Mouse (Mus musculus) MEL (cell line): ENCODE measurements around the gene Smc3. TPM values are rescaled to one million over a fixed set of nuclear protein-coding genes. Genes with fewer than 3 reads are reported as not detected.

Experiments used
- DNase-seq: peaks from one replicate; pipeline ENCODE4 v3.0.0; 2011; ENCODE audit warnings: low read depth, low spot score
- H3K27ac ChIP-seq: 2 replicates; pipeline ENCODE4 v1.5.1; 2012; ENCODE audit warnings: low read depth, mild to moderate bottlenecking, control low read depth, low read length, moderate library complexity; ENCODE audit not compliant: control insufficient read depth
- H3K27me3 ChIP-seq, 2 experiments: fragments of 150-350 bp in 1 of 2; sonication (generic) in 1 of 2; 2 replicates each; pipeline ENCODE4 v1.6.1; 2012; ENCODE audit warnings: low read length in 2 of 2, mild to moderate bottlenecking in 2 of 2, improper control_type of control experiment in 1 of 2, moderate library complexity in 1 of 2; ENCODE audit not compliant: insufficient read depth in 2 of 2, control insufficient read depth in 1 of 2
- H3K36me3 ChIP-seq, 2 experiments: 2 replicates each; pipeline ENCODE4 v1.6.1; 2012 to 2014; ENCODE audit warnings: low read length in 2 of 2, improper control_type of control experiment in 1 of 2, inconsistent platforms in 1 of 2, mild to moderate bottlenecking in 1 of 2; ENCODE audit not compliant: insufficient read depth in 2 of 2, control insufficient read depth in 1 of 2
- H3K4me1 ChIP-seq, 2 experiments: fragments of 150-350 bp in 1 of 2; sonication (generic) in 1 of 2; 2 replicates each; pipeline ENCODE4 v1.6.1; 2012; ENCODE audit warnings: low read length in 2 of 2, improper control_type of control experiment in 1 of 2, mild to moderate bottlenecking in 1 of 2; ENCODE audit not compliant: insufficient read depth in 2 of 2, control insufficient read depth in 1 of 2
- H3K4me3 ChIP-seq, 2 experiments: fragments of 150-350 bp in 1 of 2; sonication (generic) in 1 of 2; 2 replicates each; pipeline ENCODE4 v1.5.1; 2012; ENCODE audit warnings: low read depth in 2 of 2, low read length in 2 of 2, mild to moderate bottlenecking in 2 of 2, moderate library complexity in 2 of 2, control low read depth in 1 of 2, improper control_type of control experiment in 1 of 2; ENCODE audit not compliant: control insufficient read depth in 1 of 2, insufficient read depth in 1 of 2
- H3K79me2 ChIP-seq: 2 replicates; pipeline ENCODE4 v1.6.1; 2012; ENCODE audit warnings: mild to moderate bottlenecking, low read length, moderate library complexity; ENCODE audit not compliant: control insufficient read depth, poor library complexity, insufficient read depth
- H3K9ac ChIP-seq: 2 replicates; pipeline ENCODE4 v1.6.1; 2012; ENCODE audit warnings: low read depth, mild to moderate bottlenecking, control low read depth, low read length, moderate library complexity; ENCODE audit not compliant: control insufficient read depth, poor library complexity, severe bottlenecking
- H3K9me3 ChIP-seq: fragments of 150-350 bp; sonication (generic); replicated peaks from 2 replicates; pipeline ENCODE4 v1.6.1; 2012; ENCODE audit warnings: mild to moderate bottlenecking, low read length, improper control_type of control experiment, moderate library complexity; ENCODE audit not compliant: insufficient read depth
- BHLHE40 ChIP-seq: IDR thresholded peaks from 2 replicates; pipeline ENCODE4 v1.6.1; 2012; ENCODE audit warnings: low read depth, mild to moderate bottlenecking, inconsistent platforms, low read length, improper control_type of control experiment, borderline replicate concordance
- CHD1 ChIP-seq: IDR thresholded peaks from 2 replicates; pipeline ENCODE4 v1.6.1; 2012; ENCODE audit warnings: low read depth, mild to moderate bottlenecking, inconsistent platforms, low read length, improper control_type of control experiment
- CTCF ChIP-seq, 3 experiments: IDR thresholded peaks in 2 of 3; conservative IDR thresholded peaks in 1 of 3; 2 replicates each; pipeline ENCODE4 v1.5.1; 2011 to 2012; ENCODE audit warnings: low read length in 3 of 3, low read depth in 2 of 3, mild to moderate bottlenecking in 2 of 3, improper control_type of control experiment in 1 of 3, inconsistent platforms in 1 of 3, mixed read lengths in 1 of 3, moderate library complexity in 1 of 3; ENCODE audit not compliant: control insufficient read depth in 1 of 3, insufficient read depth in 1 of 3, poor library complexity in 1 of 3, severe bottlenecking in 1 of 3
- E2F4 ChIP-seq: IDR thresholded peaks from 2 replicates; pipeline ENCODE4 v1.6.1; 2011; ENCODE audit warnings: low read depth, low read length, improper control_type of control experiment, borderline replicate concordance
- GATA1 ChIP-seq: IDR thresholded peaks from 2 replicates; pipeline ENCODE4 v1.6.1; 2011; ENCODE audit warnings: low read depth, low read length, improper control_type of control experiment
- HCFC1 ChIP-seq: IDR thresholded peaks from 2 replicates; pipeline ENCODE4 v1.6.1; 2012; ENCODE audit warnings: low read depth, mild to moderate bottlenecking, inconsistent platforms, low read length, improper control_type of control experiment, moderate library complexity
- MAX ChIP-seq: IDR thresholded peaks from 2 replicates; pipeline ENCODE4 v1.6.1; 2011; ENCODE audit warnings: low read length, improper control_type of control experiment
- MAZ ChIP-seq: IDR thresholded peaks from 2 replicates; pipeline ENCODE4 v1.6.1; 2012; ENCODE audit warnings: low read depth, mild to moderate bottlenecking, inconsistent platforms, low read length, improper control_type of control experiment
- MYB ChIP-seq: IDR thresholded peaks from 2 replicates; pipeline ENCODE4 v1.6.1; 2011; ENCODE audit warnings: mild to moderate bottlenecking, low read depth, low read length, improper control_type of control experiment
- NELFE ChIP-seq: IDR thresholded peaks from 2 replicates; pipeline ENCODE4 v1.6.1; 2011; ENCODE audit warnings: low read depth, low read length, improper control_type of control experiment
- NRF1 ChIP-seq: IDR thresholded peaks from 2 replicates; pipeline ENCODE4 v1.6.1; 2014; ENCODE audit warnings: low read depth, mild to moderate bottlenecking, inconsistent platforms, low read length, improper control_type of control experiment, moderate library complexity; ENCODE audit not compliant: poor library complexity, insufficient read depth, severe bottlenecking
- POLR2AphosphoS5 ChIP-seq: IDR thresholded peaks from 2 replicates; pipeline ENCODE4 v1.6.1; 2012; ENCODE audit warnings: low read depth, borderline replicate concordance, mild to moderate bottlenecking, inconsistent platforms, low read length, moderate library complexity, mixed read lengths
- SIN3A ChIP-seq: IDR thresholded peaks from 2 replicates; pipeline ENCODE4 v1.6.1; 2012; ENCODE audit warnings: low read length, improper control_type of control experiment, inconsistent platforms
- TAL1 ChIP-seq: IDR thresholded peaks from 2 replicates; pipeline ENCODE4 v1.6.1; 2012; ENCODE audit warnings: mild to moderate bottlenecking, inconsistent platforms, low read length, moderate library complexity, mixed read lengths
- TBP ChIP-seq: IDR thresholded peaks from 2 replicates; pipeline ENCODE4 v1.8.0; 2011; ENCODE audit warnings: low read depth, low read length, improper control_type of control experiment
- USF2 ChIP-seq, 2 experiments: IDR thresholded peaks; 2 replicates each; pipeline ENCODE4 v1.6.1; 2011 to 2012; ENCODE audit warnings: improper control_type of control experiment in 2 of 2, low read length in 2 of 2, borderline replicate concordance in 1 of 2, inconsistent platforms in 1 of 2, low read depth in 1 of 2, mild to moderate bottlenecking in 1 of 2; ENCODE audit not compliant: insufficient read depth in 1 of 2
- ZC3H11A ChIP-seq: IDR thresholded peaks from 2 replicates; pipeline ENCODE4 v1.6.1; 2012; ENCODE audit warnings: low read depth, mild to moderate bottlenecking, inconsistent platforms, low read length, improper control_type of control experiment
- ZKSCAN1 ChIP-seq: IDR thresholded peaks from 2 replicates; pipeline ENCODE4 v1.6.1; 2012; ENCODE audit warnings: low read depth, mild to moderate bottlenecking, inconsistent platforms, low read length, improper control_type of control experiment, moderate library complexity
- ZNF384 ChIP-seq: IDR thresholded peaks from 2 replicates; pipeline ENCODE4 v1.6.1; 2012; ENCODE audit warnings: low read depth, mild to moderate bottlenecking, inconsistent platforms, low read length, improper control_type of control experiment
- polyA plus RNA-seq, 2 experiments: library from polyadenylated mRNA; stranded (reverse) in 1 of 2; unstranded in 1 of 2; fragments of >175 nt in 1 of 2; fragments of >200 nt in 1 of 2; gene quantifications; 2 replicates each; pipeline versions ENCODE4 v1.2.1 to v1.2.4; 2012; ENCODE audit warnings: low replicate concordance in 2 of 2, low read depth in 1 of 2; ENCODE audit not compliant: insufficient read length in 2 of 2, insufficient read depth in 1 of 2, missing spikeins in 1 of 2
- total RNA-seq: library from RNA; depleted of rRNA; stranded (reverse); fragments of 300-350 nt; gene quantifications from 2 replicates; pipeline ENCODE4 v1.2.3, GENCODE M21; 2012

Smc3 gene
- total and polyA plus RNA-seq, 3 experiments = 100 to 129 (median 118) TPM

- Histone ChIP-seq H3K79me2 (no peaks in the 10 kb centered on the region), H3K9me3 (no peaks in the 10 kb centered on the region), H3K36me3 (0 out of 4 replicates have a peak, but pooled peaks cover 0 to 3% of the 10 kb centered on the region in 2 experiments), H3K27me3 (peaks cover 0 to 6% of the 10 kb centered on the region in 2 experiments; a peak in 3 of 4 replicates), H3K27ac (no peak overlapping the region), H3K4me3 (no peak overlapping the region), H3K9ac (no peak overlapping the region), H3K4me1 (peaks cover 0 to 8% of the 10 kb centered on the region in 2 experiments; a peak in 1 of 4 replicates)
- TF ChIP-seq NELFE = no peak
- no peak for TF ChIP-seq MAX
- 0 out of 2 replicates have a peak, but pooled peaks have one; percentile 16 for TF ChIP-seq ZNF384
- no peak for TF ChIP-seq NRF1
- no peak for DNase-seq
These were observed 32.3 kb upstream of the Smc3 start for GRCm38 (mm10) chr19:53567864-53568263.

GRCm38 (mm10) chr19:53568553-53568952 is 31.6 kb upstream of the Smc3 start:
- H3K9me3 ChIP-seq = no peaks in the 10 kb centered on the region
- TF ChIP-seq MAZ (no peak), ZKSCAN1 (no peak), SIN3A (no peak), ZNF384 (no peak), ZC3H11A (no peak), MYB (no peak), NELFE (no peak), TBP (no peak), BHLHE40 (no peak), CTCF (IDR thresholded peaks at IDR 0.05 in 2 of 3, conservative IDR thresholded peaks at IDR 0.05 in 1 of 3; ENCODE audit: control insufficient read depth in 1 of 3, insufficient read depth in 1 of 3, low read depth in 2 of 3, low read length in 3 of 3, poor library complexity in 1 of 3, severe bottlenecking in 1 of 3) (no peak), POLR2AphosphoS5 (no peak), GATA1 (no peak), E2F4 (no peak), USF2 (IDR thresholded peaks at IDR 0.05; ENCODE audit: borderline replicate concordance in 1 of 2, insufficient read depth in 1 of 2, low read depth in 1 of 2, low read length in 2 of 2) (no peak), CHD1 (no peak), NRF1 (no peak), TAL1 (no peak), HCFC1 (no peak)
- H3K9ac ChIP-seq = no peak overlapping the region
- peaks cover 2 to 8% of the 10 kb centered on the region in 2 experiments; a peak in 3 of 4 replicates for H3K27me3 ChIP-seq
- H3K27ac ChIP-seq = no peak overlapping the region
- 0 out of 4 replicates have a peak, but pooled peaks cover 0 to 3% of the 10 kb centered on the region in 2 experiments for H3K36me3 ChIP-seq
- no peak overlapping the region for H3K4me3 ChIP-seq
- peaks cover 0 to 8% of the 10 kb centered on the region in 2 experiments; a peak in 1 of 4 replicates for H3K4me1 ChIP-seq
- no peak for DNase-seq
- H3K79me2 ChIP-seq = no peaks in the 10 kb centered on the region
